Mouse (Mus musculus) lung, postnatal 0 days (tissue): ENCODE results near the gene Pak7.

Source experiments
- CTCF ChIP-seq: IDR thresholded peaks from 2 replicates; pipeline ENCODE4 v1.5.1; 2016; ENCODE audit warnings: antibody characterized with exemption, mild to moderate bottlenecking
- EP300 ChIP-seq: IDR thresholded peaks from 2 replicates; pipeline ENCODE4 v1.6.1; 2016; ENCODE audit warnings: antibody characterized with exemption, mild to moderate bottlenecking, control low read depth

- no peak for TF ChIP-seq CTCF
- TF ChIP-seq EP300, result no peak
Measured at GRCm38 (mm10) chr2:136325646-136326045, 62.1 kb downstream of the Pak7 start.
